Mouse (Mus musculus): Measurements from ENCODE around the gene Commd8. TPM values are rescaled to one million over a fixed set of nuclear protein-coding genes. Genes with fewer than 3 reads are reported as not detected.

The Commd8 gene
- polyA plus RNA-seq, 1 experiment from 2014 or later = 203 TPM

DNA sequence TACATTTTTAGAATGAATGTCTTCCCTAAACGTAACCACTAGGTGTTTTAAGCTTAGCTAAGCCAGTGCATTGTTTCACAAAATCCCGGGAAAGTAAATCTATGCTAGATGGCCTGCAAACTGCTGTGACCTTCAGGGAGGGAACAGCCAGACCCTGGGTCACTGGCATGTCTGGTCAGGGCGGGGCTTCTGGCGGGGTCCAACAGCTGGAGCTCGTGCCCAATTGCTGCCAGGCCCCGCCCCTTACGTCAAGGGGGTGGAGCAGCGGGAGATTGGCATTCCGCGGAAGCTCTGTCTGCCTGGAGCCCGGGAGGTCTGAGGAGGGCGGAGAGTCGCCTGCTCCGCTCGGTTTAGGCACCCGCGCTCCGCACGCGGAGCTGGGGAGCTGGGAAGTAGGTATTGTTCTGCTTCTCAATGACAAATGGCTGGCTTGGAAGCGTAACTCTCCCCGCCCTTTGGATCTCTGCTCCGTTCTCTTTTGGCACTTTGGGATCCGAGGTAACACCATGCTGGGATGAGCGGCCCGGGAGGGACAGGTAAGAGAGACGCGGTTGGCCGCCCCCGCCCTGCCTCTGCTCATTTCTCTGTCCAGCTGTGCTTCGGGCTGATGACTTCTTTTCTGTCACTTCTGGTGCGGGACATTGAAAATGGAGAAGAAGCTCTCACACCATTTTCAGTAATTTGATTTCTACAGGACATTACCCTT lies 35.2 kb upstream of the Commd8 start:
- Histone ChIP-seq H3K4me2 (replicated peaks; ENCODE audit: low read depth, low read length) (peak overlapping the region; percentile 64), H3K27me3 (ENCODE audit: control insufficient read depth, insufficient read depth, low read length) (no peaks in the 10 kb centered on the region), H3K4me3 (ENCODE audit: low read depth, low read length) (peak overlapping the region; percentile 54), H3K9me3 (ENCODE audit: control insufficient read depth, low read length) (no peaks in the 10 kb centered on the region), H3K36me3 (ENCODE audit: control insufficient read depth, insufficient read depth, low read length) (no peaks in the 10 kb centered on the region), H3K4me1 (replicated peaks; ENCODE audit: control insufficient read depth, insufficient read depth, low read length) (0 out of 2 replicates have a peak, but pooled peaks cover 2% of the 10 kb centered on the region), H3K9ac (ENCODE audit: low read depth, low read length) (peak overlapping the region; percentile 53), H3K27ac (ENCODE audit: low read depth, low read length) (no peak overlapping the region)
- ATAC-seq (ENCODE audit: low FRiP score) (peak; percentile 98), DNase-seq (ENCODE audit: low spot score) (peak; percentile 91)
- under 1% methylated on average over 30 of the region's 32 CpGs for WGBS

- H3K36me3 ChIP-seq (ENCODE audit: control insufficient read depth, insufficient read depth, low read length) = no peaks in the 10 kb centered on the region
- H3K4me1 ChIP-seq (replicated peaks; ENCODE audit: control insufficient read depth, insufficient read depth, low read length) = 0 out of 2 replicates have a peak, but pooled peaks cover 2% of the 10 kb centered on the region
- H3K27me3 ChIP-seq (ENCODE audit: control insufficient read depth, insufficient read depth, low read length) = no peaks in the 10 kb centered on the region
- 42% methylated on average over 10 of the region's 10 CpGs for WGBS
- H3K27ac ChIP-seq (ENCODE audit: low read depth, low read length) = no peak overlapping the region
- no peak overlapping the region for H3K4me2 ChIP-seq (replicated peaks; ENCODE audit: low read depth, low read length)
- H3K4me3 ChIP-seq (ENCODE audit: low read depth, low read length) = no peak overlapping the region
- no peaks in the 10 kb centered on the region for H3K9me3 ChIP-seq (ENCODE audit: control insufficient read depth, low read length)
- no peak overlapping the region for H3K9ac ChIP-seq (ENCODE audit: low read depth, low read length)
- ATAC-seq (ENCODE audit: low FRiP score) (no peak), DNase-seq (ENCODE audit: low spot score) (peak; percentile 25)
Observed at GRCm38 (mm10) chr5:72202016-72202415, 34.0 kb upstream of the Commd8 start.

DNA sequence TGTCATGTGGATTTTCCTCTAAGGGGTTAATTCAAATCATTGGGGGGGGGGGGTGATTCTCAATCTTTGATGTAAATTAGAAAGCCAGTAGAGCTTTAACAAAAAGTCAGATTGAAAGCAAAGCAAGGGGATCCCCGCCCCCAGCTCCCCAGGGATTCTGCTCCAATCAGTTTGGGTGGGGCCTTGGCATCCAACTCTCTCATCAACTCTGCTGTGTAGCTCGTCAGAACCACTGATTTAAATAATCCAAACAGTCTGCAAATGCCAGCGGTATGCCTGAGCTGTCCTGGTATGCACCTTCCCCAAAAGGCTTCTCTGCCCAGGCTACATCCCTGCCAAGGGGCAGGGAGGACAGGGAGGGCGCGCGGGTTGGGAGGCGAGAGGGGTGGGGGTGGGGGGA lies 33.6 kb upstream of the Commd8 start:
- H3K36me3 ChIP-seq (ENCODE audit: control insufficient read depth, insufficient read depth, low read length) = no peaks in the 10 kb centered on the region
- no peak for ATAC-seq (ENCODE audit: low FRiP score)
- 0 out of 2 replicates have a peak, but pooled peaks cover 2% of the 10 kb centered on the region for H3K4me1 ChIP-seq (replicated peaks; ENCODE audit: control insufficient read depth, insufficient read depth, low read length)
- DNase-seq (ENCODE audit: low spot score) = peak; percentile 13
- H3K27ac ChIP-seq (ENCODE audit: low read depth, low read length) = no peak overlapping the region
- WGBS = 18% methylated on average over 7 of the region's 7 CpGs
- H3K4me2 ChIP-seq (replicated peaks; ENCODE audit: low read depth, low read length) = no peak overlapping the region
- H3K9me3 ChIP-seq (ENCODE audit: control insufficient read depth, low read length) = no peaks in the 10 kb centered on the region
- no peaks in the 10 kb centered on the region for H3K27me3 ChIP-seq (ENCODE audit: control insufficient read depth, insufficient read depth, low read length)
- no peak overlapping the region for H3K9ac ChIP-seq (ENCODE audit: low read depth, low read length)
- H3K4me3 ChIP-seq (ENCODE audit: low read depth, low read length) = no peak overlapping the region

DNA sequence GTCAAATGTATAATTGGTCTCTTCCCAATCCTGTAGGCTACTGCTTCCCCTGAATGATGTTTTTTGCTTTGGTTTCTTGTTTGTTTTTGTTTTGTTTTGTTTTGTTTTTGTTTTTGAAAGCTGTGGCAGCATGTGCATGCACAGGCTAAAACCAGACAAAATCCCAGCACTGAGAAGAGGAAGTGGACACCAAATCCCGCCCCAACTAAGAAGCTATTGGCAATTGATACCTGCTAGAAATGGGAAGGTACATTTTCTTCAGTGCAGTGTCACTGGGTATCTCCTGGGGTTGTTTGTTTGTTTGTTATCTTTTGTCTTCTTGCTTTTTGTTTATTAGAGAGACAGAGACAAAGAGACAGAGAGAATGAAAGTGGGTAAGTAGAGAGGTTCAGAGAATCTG lies 27.5 kb upstream of the Commd8 start:
- H3K4me3 ChIP-seq (ENCODE audit: low read depth, low read length) = no peak overlapping the region
- ATAC-seq (ENCODE audit: low FRiP score) (no peak), DNase-seq (ENCODE audit: low spot score) (no peak)
- no peaks in the 10 kb centered on the region for H3K27me3 ChIP-seq (ENCODE audit: control insufficient read depth, insufficient read depth, low read length)
- no peaks in the 10 kb centered on the region for H3K4me1 ChIP-seq (replicated peaks; ENCODE audit: control insufficient read depth, insufficient read depth, low read length)
- no peak overlapping the region for H3K27ac ChIP-seq (ENCODE audit: low read depth, low read length)
- H3K36me3 ChIP-seq (ENCODE audit: control insufficient read depth, insufficient read depth, low read length) = no peaks in the 10 kb centered on the region
- H3K9me3 ChIP-seq (ENCODE audit: control insufficient read depth, low read length) = no peaks in the 10 kb centered on the region
- no peak overlapping the region for H3K4me2 ChIP-seq (replicated peaks; ENCODE audit: low read depth, low read length)
- WGBS = 100% methylated on average over 1 of the region's 1 CpGs
- H3K9ac ChIP-seq (ENCODE audit: low read depth, low read length) = no peak overlapping the region

GRCm38 (mm10) chr5:72191932-72192331 lies 23.9 kb upstream of the Commd8 start:
- 84% methylated on average over 5 of the region's 5 CpGs for WGBS
- ATAC-seq (ENCODE audit: low FRiP score) (no peak), DNase-seq (ENCODE audit: low spot score) (no peak)
- no peak overlapping the region for H3K27ac ChIP-seq (ENCODE audit: low read depth, low read length)
- no peaks in the 10 kb centered on the region for H3K27me3 ChIP-seq (ENCODE audit: control insufficient read depth, insufficient read depth, low read length)
- no peak overlapping the region for H3K4me3 ChIP-seq (ENCODE audit: low read depth, low read length)
- H3K4me2 ChIP-seq (replicated peaks; ENCODE audit: low read depth, low read length) = no peak overlapping the region
- H3K9ac ChIP-seq (ENCODE audit: low read depth, low read length) = no peak overlapping the region
- H3K9me3 ChIP-seq (ENCODE audit: control insufficient read depth, low read length) = no peaks in the 10 kb centered on the region
- no peaks in the 10 kb centered on the region for H3K36me3 ChIP-seq (ENCODE audit: control insufficient read depth, insufficient read depth, low read length)
- no peaks in the 10 kb centered on the region for H3K4me1 ChIP-seq (replicated peaks; ENCODE audit: control insufficient read depth, insufficient read depth, low read length)

- WGBS = 82% methylated on average over 7 of the region's 7 CpGs
- no peaks in the 10 kb centered on the region for H3K4me1 ChIP-seq (replicated peaks; ENCODE audit: control insufficient read depth, insufficient read depth, low read length)
- ATAC-seq (ENCODE audit: low FRiP score) (no peak), DNase-seq (ENCODE audit: low spot score) (no peak)
- no peak overlapping the region for H3K4me3 ChIP-seq (ENCODE audit: low read depth, low read length)
- H3K36me3 ChIP-seq (ENCODE audit: control insufficient read depth, insufficient read depth, low read length) = no peaks in the 10 kb centered on the region
- H3K27ac ChIP-seq (ENCODE audit: low read depth, low read length) = no peak overlapping the region
- no peak overlapping the region for H3K4me2 ChIP-seq (replicated peaks; ENCODE audit: low read depth, low read length)
- no peak overlapping the region for H3K9ac ChIP-seq (ENCODE audit: low read depth, low read length)
- H3K9me3 ChIP-seq (ENCODE audit: control insufficient read depth, low read length) = no peaks in the 10 kb centered on the region
- H3K27me3 ChIP-seq (ENCODE audit: control insufficient read depth, insufficient read depth, low read length) = no peaks in the 10 kb centered on the region
Observed at GRCm38 (mm10) chr5:72191154-72191553, 23.2 kb upstream of the Commd8 start.

DNA sequence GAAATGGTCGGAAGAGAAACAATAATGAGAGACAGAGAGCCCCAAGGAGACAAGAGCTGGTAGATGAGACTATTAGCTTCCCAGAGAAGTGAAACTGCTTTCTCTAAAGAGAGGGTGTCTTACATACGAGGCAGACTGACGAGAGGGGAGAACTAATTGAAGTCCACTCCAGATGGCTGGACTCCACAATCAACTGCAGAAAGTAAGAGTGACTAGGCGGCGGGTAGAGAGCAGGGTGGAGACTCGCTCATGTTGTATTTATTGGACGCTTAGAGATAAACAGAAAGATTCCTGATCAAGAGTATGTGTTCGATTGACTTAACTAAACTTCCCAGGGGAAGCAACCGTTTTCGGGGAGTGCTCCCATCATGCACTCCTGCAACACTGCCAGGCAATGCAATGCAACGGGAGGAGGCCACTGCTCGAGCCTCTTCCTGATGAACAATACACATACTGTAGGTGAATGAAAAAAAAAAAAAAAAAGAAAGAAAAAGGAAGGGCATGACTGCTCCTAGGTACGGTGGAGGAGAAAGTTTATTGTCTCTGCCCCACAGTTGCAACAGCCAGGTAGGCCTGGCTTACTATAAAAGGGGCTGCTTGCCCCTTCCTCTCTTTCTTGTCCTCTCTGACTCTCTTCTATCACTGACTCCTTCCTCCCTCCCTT lies 16.6 kb upstream of the Commd8 start:
- Histone ChIP-seq H3K9ac (ENCODE audit: low read depth, low read length) (no peak overlapping the region), H3K4me2 (replicated peaks; ENCODE audit: low read depth, low read length) (no peak overlapping the region), H3K27ac (ENCODE audit: low read depth, low read length) (no peak overlapping the region), H3K9me3 (ENCODE audit: control insufficient read depth, low read length) (no peaks in the 10 kb centered on the region), H3K4me3 (ENCODE audit: low read depth, low read length) (no peak overlapping the region), H3K4me1 (replicated peaks; ENCODE audit: control insufficient read depth, insufficient read depth, low read length) (no peaks in the 10 kb centered on the region), H3K27me3 (ENCODE audit: control insufficient read depth, insufficient read depth, low read length) (no peaks in the 10 kb centered on the region), H3K36me3 (ENCODE audit: control insufficient read depth, insufficient read depth, low read length) (no peaks in the 10 kb centered on the region)
- ATAC-seq (ENCODE audit: low FRiP score) = no peak
- 85% methylated on average over 13 of the region's 13 CpGs for WGBS
- DNase-seq (ENCODE audit: low spot score) = no peak

DNA sequence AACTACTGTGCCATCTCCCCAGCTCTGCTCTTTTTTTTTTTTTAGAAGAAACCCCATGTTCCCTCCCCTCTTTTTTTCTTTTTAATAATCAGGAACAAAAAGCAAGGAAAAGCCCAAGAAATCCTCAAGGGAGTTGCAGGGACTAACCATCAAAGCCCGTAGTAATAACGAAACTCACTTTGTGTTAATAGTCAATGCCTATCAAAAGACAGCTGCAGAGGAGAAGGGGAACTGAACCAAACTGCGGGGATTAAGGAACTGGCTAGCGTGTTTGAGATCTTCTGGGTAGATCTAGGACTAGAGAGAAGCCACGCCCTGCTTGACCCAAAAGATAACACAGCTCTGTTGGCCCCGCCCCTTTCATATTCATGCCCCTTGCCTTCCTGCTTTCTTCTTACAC lies 15.9 kb upstream of the Commd8 start:
- Histone ChIP-seq H3K4me3 (ENCODE audit: low read depth, low read length) (no peak overlapping the region), H3K9ac (ENCODE audit: low read depth, low read length) (no peak overlapping the region), H3K4me2 (replicated peaks; ENCODE audit: low read depth, low read length) (no peak overlapping the region), H3K4me1 (replicated peaks; ENCODE audit: control insufficient read depth, insufficient read depth, low read length) (no peaks in the 10 kb centered on the region), H3K27me3 (ENCODE audit: control insufficient read depth, insufficient read depth, low read length) (no peaks in the 10 kb centered on the region), H3K27ac (ENCODE audit: low read depth, low read length) (no peak overlapping the region), H3K36me3 (ENCODE audit: control insufficient read depth, insufficient read depth, low read length) (no peaks in the 10 kb centered on the region), H3K9me3 (ENCODE audit: control insufficient read depth, low read length) (no peaks in the 10 kb centered on the region)
- ATAC-seq (ENCODE audit: low FRiP score) (no peak), DNase-seq (ENCODE audit: low spot score) (no peak)
- whole genome bisulfite sequencing = 92% methylated on average over 6 of the region's 6 CpGs

DNA sequence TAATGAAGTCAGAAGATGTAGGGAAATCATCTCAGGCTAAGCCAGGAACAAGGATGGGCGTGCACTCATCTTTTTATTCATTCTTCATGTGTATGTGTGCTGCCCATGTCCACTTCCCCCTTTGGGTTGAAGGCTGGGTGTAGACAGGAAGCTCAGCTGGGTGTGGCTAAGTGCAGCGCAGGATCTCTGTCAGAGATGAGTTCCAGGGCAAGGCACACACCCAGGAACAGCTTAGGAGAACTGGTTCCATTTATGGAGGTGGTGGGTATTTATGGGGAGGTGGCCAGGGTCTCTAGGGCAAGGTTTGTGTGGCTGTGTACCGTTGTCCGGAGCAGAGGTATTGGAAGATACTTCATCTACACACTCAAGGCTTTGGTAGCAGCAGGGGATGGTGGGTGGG lies 14.8 kb upstream of the Commd8 start:
- WGBS = 90% methylated on average over 4 of the region's 4 CpGs

More for the DNA sequence above, 14.8 kb upstream of the Commd8 start:
- DNase-seq (ENCODE audit: low spot score) = no peak
- Histone ChIP-seq H3K4me3 (ENCODE audit: low read depth, low read length) (no peak overlapping the region), H3K9me3 (ENCODE audit: control insufficient read depth, low read length) (no peaks in the 10 kb centered on the region), H3K36me3 (ENCODE audit: control insufficient read depth, insufficient read depth, low read length) (no peaks in the 10 kb centered on the region), H3K27ac (ENCODE audit: low read depth, low read length) (no peak overlapping the region), H3K4me2 (replicated peaks; ENCODE audit: low read depth, low read length) (no peak overlapping the region), H3K4me1 (replicated peaks; ENCODE audit: control insufficient read depth, insufficient read depth, low read length) (no peaks in the 10 kb centered on the region), H3K27me3 (ENCODE audit: control insufficient read depth, insufficient read depth, low read length) (no peaks in the 10 kb centered on the region), H3K9ac (ENCODE audit: low read depth, low read length) (no peak overlapping the region)
- ATAC-seq (ENCODE audit: low FRiP score) = no peak
